Mouse (Mus musculus) megakaryocyte progenitor cell, adult 5-6 weeks (primary cell): ENCODE measurements around the gene Birc7. TPM values are rescaled to one million over a fixed set of nuclear protein-coding genes. Genes with fewer than 3 reads are reported as not detected.

Experiments used
- ATAC-seq: replicated peaks from 2 replicates; pipeline ENCODE4 v1.8.0; 2016; ENCODE audit warnings: mild to moderate bottlenecking, moderate TSS enrichment, inconsistent platforms; ENCODE audit not compliant: poor library complexity
- total RNA-seq, 2 experiments: library from RNA; stranded (forward) in 1 of 2; stranded (reverse) in 1 of 2; fragments of 157-497, 149-512 nt in 1 of 2; fragments of 200-1000 nt in 1 of 2; gene quantifications; 2 replicates each; pipeline versions ENCODE4 v1.2.3 to v1.2.4; 2015 to 2017

The Birc7 gene
- not detected in 2 replicates for total RNA-seq (2015)
- total RNA-seq (2017), result not detected in 2 replicates

- ATAC-seq, result no peak
These were observed at the start of gene Birc7 for GRCm38 (mm10) chr2:180928723-180929122. Birc7 (plus strand) TSS chr2:180929023.

GRCm38 (mm10) chr2:180879365-180880067, 49.3 kb upstream of the Birc7 start:
- no peak for ATAC-seq

- ATAC-seq, result no peak
These were observed 47.5 kb upstream of the Birc7 start for GRCm38 (mm10) chr2:180881281-180881680.

GRCm38 (mm10) chr2:180885270-180885669, 43.6 kb upstream of the Birc7 start:
- no peak for ATAC-seq

- no peak for ATAC-seq
These were observed 39.4 kb upstream of the Birc7 start for GRCm38 (mm10) chr2:180889271-180889920.

GRCm38 (mm10) chr2:180889921-180890280, 38.9 kb upstream of the Birc7 start:
- no peak for ATAC-seq

GRCm38 (mm10) chr2:180890422-180891074, 38.3 kb upstream of the Birc7 start:
- no peak for ATAC-seq

- no peak for ATAC-seq
These were observed 37.6 kb upstream of the Birc7 start for GRCm38 (mm10) chr2:180891075-180891834.

GRCm38 (mm10) chr2:180891835-180892323, 36.9 kb upstream of the Birc7 start:
- ATAC-seq, result no peak

GRCm38 (mm10) chr2:180892841-180893521, 35.8 kb upstream of the Birc7 start:
- no peak for ATAC-seq

- ATAC-seq, result no peak
These were observed 35.2 kb upstream of the Birc7 start for GRCm38 (mm10) chr2:180893537-180894028.

GRCm38 (mm10) chr2:180894029-180894623, 34.7 kb upstream of the Birc7 start:
- ATAC-seq, result peak; percentile 64

GRCm38 (mm10) chr2:180894734-180895133, 34.1 kb upstream of the Birc7 start:
- peak; percentile 84 for ATAC-seq

GRCm38 (mm10) chr2:180895321-180895720, 33.5 kb upstream of the Birc7 start:
- ATAC-seq, result no peak

GRCm38 (mm10) chr2:180895837-180896525, 32.8 kb upstream of the Birc7 start:
- ATAC-seq, result no peak

GRCm38 (mm10) chr2:180896819-180897625, 31.8 kb upstream of the Birc7 start:
- no peak for ATAC-seq

GRCm38 (mm10) chr2:180897857-180898256, 31.0 kb upstream of the Birc7 start:
- ATAC-seq, result no peak

GRCm38 (mm10) chr2:180902086-180902485, 26.7 kb upstream of the Birc7 start:
- ATAC-seq, result peak; percentile 77
